Mouse (Mus musculus): ENCODE results near the gene Lin28b. TPM values are rescaled to one million over a fixed set of nuclear protein-coding genes. Genes with fewer than 3 reads are reported as not detected.

The Lin28b gene
- total RNA-seq (2015) (not detected in 2 replicates), total RNA-seq (2017) (not detected in 2 replicates)

- ATAC-seq (ENCODE audit: poor library complexity, severe bottlenecking), result 0 out of 2 replicates have a peak, but pooled peaks have one; percentile 18
These were observed at the start of gene Lin28b for GRCm38 (mm10) chr10:45485761-45486602. TSS of gene Lin28b (minus strand) at chr10:45486395.

GRCm38 (mm10) chr10:45511764-45512163 is 25.6 kb upstream of the Lin28b start:
- ATAC-seq (ENCODE audit: poor library complexity, severe bottlenecking), result no peak

DNA sequence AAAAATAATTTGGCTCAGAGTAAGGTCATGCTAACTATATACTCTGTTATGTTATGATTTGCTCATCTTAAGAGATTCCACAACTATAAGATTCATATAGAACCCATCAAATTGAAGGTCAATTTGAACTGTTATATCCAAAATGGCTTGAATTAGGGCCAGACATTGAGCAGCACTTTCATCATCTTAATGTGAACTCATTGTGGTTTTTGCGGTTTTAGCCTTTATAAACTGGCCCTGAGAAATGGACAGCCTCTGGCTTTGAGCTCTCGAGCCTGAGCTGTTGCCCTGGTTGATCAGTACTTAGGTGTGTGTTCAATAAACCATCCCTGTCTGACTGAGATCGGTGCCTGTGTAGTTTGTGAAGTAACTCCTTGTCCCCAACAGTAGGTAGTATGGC is 24.5 kb upstream of the Lin28b start:
- no peak for ATAC-seq (ENCODE audit: poor library complexity, severe bottlenecking)

GRCm38 (mm10) chr10:45500259-45500658 is 14.1 kb upstream of the Lin28b start:
- no peak for ATAC-seq (ENCODE audit: poor library complexity, severe bottlenecking)

- no peak for ATAC-seq (ENCODE audit: poor library complexity, severe bottlenecking)
These were observed 380 bp upstream of the Lin28b start for GRCm38 (mm10) chr10:45486603-45486946.

DNA sequence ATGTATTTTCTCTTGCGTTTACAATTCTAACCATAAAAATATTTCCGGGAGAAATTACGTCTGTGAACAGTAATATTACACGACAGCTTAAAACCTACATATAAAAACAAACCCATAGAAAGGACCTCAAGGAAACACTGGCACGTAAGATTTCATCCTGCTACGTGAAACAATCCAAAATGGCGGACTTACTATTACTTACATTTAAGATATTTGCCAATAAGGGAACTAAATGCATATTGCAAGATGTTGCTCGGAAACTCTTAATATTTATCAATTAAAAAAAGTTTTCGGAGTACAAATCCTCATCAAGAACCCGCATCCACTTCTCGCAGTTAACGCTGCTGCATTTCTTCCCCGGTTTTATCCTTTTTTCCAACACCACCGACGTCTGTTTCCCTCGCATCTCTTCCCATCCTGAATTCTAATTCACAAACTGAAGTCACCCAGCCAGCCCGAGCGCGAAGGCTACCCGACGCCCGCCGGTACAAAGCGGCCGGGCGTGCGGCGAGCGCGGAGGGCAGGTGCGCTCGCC is 902 bp downstream of the Lin28b start:
- no peak for ATAC-seq (ENCODE audit: poor library complexity, severe bottlenecking)

- no peak for ATAC-seq (ENCODE audit: poor library complexity, severe bottlenecking)
These were observed 3.0 kb downstream of the Lin28b start for GRCm38 (mm10) chr10:45483210-45483609.

GRCm38 (mm10) chr10:45473663-45474333 is 12.4 kb downstream of the Lin28b start:
- no peak for ATAC-seq (ENCODE audit: poor library complexity, severe bottlenecking)

GRCm38 (mm10) chr10:45473143-45473484 is 13.1 kb downstream of the Lin28b start:
- ATAC-seq (ENCODE audit: poor library complexity, severe bottlenecking), result no peak

- no peak for ATAC-seq (ENCODE audit: poor library complexity, severe bottlenecking)
These were observed 13.6 kb downstream of the Lin28b start for GRCm38 (mm10) chr10:45472431-45473142.

GRCm38 (mm10) chr10:45471321-45471720 is 14.9 kb downstream of the Lin28b start:
- no peak for ATAC-seq (ENCODE audit: poor library complexity, severe bottlenecking)

- ATAC-seq (ENCODE audit: poor library complexity, severe bottlenecking), result no peak
These were observed 16.0 kb downstream of the Lin28b start for GRCm38 (mm10) chr10:45470079-45470739.

DNA sequence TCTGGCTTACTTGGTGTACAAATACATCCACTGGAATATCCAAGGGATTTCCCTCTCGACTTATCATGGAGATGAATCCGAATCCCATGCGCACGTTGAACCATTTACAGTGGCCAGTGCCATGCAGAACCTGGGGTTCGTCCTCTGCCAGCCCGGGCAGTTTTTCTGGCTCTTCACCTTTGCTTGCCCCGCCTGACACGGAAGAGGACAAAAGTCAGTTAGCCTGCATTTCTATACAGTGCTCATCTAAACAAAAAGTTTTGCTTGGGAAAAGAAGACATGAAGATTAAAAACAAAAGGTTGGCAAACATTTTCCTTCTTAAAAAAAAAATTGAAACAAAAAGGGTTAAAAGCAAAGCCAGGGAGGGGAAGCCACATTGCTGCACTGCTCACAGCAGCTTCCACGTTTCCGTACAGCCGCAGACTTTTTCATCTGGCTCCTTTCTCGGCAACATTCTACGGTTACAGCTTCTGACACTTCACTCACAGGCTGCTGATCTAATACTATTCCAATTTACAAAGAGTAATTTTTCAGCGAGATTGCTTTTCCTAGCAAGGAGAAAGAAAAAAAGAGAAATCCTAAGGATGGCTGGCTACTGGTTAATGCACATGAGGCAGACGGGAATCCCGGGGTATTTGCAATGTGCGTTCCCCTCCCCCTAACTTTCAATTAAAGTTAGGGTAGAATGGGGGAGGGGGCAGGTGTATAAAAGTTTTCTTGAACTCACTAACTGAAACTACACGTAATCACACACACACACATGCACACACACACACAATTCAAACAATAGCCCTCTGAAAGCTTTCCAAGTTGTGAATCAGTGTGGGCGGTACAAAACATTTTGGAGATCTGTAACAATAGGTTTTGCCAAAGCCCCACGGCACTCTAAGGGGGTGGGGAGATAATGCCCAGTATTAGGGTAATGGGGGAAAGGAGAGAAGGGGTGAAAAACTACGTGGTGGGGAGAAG is 16.9 kb downstream of the Lin28b start:
- ATAC-seq (ENCODE audit: poor library complexity, severe bottlenecking), result no peak

- no peak for ATAC-seq (ENCODE audit: poor library complexity, severe bottlenecking)
These were observed 17.8 kb downstream of the Lin28b start for GRCm38 (mm10) chr10:45468180-45468915.

DNA sequence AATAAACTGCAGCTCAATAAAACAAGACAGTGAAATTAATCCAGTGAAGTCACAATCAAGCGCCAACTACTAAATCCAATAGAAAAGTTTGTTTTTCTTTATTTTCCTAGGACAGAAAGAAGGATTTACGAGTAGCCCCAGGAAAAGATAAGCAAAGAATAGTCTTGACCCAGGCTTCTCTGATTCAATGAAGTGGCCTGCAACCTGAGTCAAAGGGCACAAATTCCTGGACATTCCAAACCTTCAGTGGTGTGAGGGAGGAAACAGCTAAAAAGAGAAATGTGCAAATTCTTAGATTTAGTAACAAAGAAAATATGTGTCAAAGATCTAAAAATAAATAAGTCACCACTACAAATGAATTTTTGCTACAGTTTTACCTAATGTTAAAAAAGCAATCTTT is 27.6 kb downstream of the Lin28b start:
- no peak for ATAC-seq (ENCODE audit: poor library complexity, severe bottlenecking)

DNA sequence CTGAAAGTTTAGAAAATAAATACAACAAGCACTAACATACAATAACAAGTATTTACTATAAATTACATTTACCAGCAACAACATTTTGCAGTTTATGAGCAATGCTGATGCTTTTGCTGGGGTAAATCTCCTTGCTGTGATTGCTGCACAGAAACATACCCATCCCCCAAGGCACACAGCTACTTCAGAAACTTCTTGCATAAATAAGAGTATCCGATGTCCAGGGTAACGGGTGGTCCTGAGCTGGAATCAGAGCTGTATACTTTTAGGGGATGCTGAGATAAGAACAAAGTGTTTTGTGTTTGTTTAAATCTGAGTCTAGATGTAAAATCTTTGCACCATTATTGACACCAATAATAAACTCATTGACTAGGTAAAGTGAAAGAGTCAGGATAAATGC is 28.1 kb downstream of the Lin28b start:
- no peak for ATAC-seq (ENCODE audit: poor library complexity, severe bottlenecking)

DNA sequence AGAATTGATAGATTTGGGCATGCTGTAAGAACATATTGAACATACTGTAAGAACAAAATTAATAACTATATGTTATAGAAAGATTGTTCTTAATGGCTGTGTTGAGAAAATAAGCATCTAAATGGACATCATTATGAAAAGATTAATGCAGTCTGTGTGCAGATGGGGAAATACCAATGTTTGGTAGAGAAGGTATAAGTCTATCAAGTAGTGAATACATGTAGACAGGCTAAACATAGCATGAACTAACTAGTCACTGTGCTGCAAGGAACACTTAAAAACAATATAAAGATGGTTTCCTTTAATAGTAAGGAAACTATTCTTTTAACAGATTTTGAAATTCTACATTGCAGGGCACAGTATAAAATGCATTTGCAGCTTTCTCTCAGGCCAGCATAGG is 39.6 kb downstream of the Lin28b start:
- ATAC-seq (ENCODE audit: poor library complexity, severe bottlenecking), result no peak

DNA sequence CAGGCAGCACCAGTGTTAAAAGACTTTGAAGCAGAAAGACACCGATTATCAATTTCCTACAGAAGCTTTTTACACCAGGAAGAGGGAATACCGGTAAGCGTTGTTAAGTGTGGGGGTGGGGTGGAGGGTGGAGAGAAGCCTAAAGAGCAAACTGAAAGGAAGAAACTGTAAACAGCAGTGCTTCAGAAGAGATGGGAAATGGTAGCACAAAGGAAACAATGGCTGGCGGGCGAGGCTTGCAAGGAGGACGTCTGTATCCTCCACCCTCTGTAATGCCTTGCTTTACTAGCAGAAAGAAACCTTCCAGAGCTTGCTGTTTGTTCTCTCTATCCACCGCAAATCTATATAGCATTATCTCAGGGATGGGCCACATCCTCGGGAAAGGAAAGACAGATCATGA is 40.0 kb downstream of the Lin28b start:
- ATAC-seq (ENCODE audit: poor library complexity, severe bottlenecking), result no peak

DNA sequence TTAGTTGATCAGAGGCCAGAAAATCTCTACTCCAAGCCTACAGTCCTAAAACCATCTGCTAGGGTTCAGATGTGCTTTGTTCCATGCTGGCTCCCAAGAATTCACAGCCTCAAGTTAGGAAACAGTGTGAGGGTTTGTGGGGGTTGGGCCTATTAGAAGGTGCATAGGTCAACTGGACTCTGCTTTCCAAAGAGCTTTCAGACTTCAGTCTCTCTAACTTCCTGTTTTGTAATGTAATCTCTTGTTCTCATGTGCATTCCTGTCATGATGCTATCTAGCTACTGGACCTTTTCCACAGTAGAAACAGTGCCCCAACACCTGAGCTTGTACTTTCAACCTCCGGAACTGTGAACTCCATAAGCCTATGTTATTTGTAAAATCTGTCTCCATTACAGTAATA is 63.8 kb downstream of the Lin28b start:
- ATAC-seq (ENCODE audit: poor library complexity, severe bottlenecking), result no peak
